Mouse (Mus musculus) bone marrow macrophage, adult 2 months (primary cell): ENCODE measurements around the gene Nolc1.

Experiments used
- CTCF ChIP-seq: IDR thresholded peaks from 2 replicates; pipeline ENCODE4 v1.5.1; 2012; ENCODE audit warnings: low read depth, mild to moderate bottlenecking, low read length, moderate library complexity
- POLR2A ChIP-seq: IDR thresholded peaks from 2 replicates; pipeline ENCODE4 v1.6.1; 2012; ENCODE audit warnings: mild to moderate bottlenecking, low read depth, low read length, borderline replicate concordance

GRCm38 (mm10) chr19:46038851-46039260 is 36.8 kb upstream of the Nolc1 start:
- TF ChIP-seq CTCF (no peak), POLR2A (no peak)
